Mouse (Mus musculus) stomach, postnatal 0 days (tissue): ENCODE results near the gene Adamtsl1.

Experiments
- CTCF ChIP-seq: IDR thresholded peaks from 2 replicates; pipeline ENCODE4 v1.5.1; 2016; ENCODE audit warnings: antibody characterized with exemption, low read depth, mild to moderate bottlenecking, moderate library complexity
- EP300 ChIP-seq: optimal IDR thresholded peaks from 2 replicates; pipeline ENCODE3; 2016; ENCODE audit warnings: antibody characterized with exemption

- TF ChIP-seq CTCF (no peak), EP300 (no peak)
These were observed 908.6 kb downstream of the Adamtsl1 start for GRCm38 (mm10) chr4:86422586-86422985.
